Mouse (Mus musculus) olfactory bulb, adult 2 months (tissue): Measurements from ENCODE around the gene Nbea.

Experiments used
- CTCF ChIP-seq: fragments of 200-500 bp; IDR thresholded peaks from 2 replicates; pipeline ENCODE4 v1.5.1; 2012; ENCODE audit warnings: low read depth, mild to moderate bottlenecking, low read length, moderate library complexity; ENCODE audit not compliant: insufficient read depth
- POLR2A ChIP-seq: fragments of 200-500 bp; IDR thresholded peaks from 2 replicates; pipeline ENCODE4 v1.6.1; 2012; ENCODE audit warnings: mild to moderate bottlenecking, low read depth, low read length, moderate library complexity; ENCODE audit not compliant: insufficient read depth

DNA sequence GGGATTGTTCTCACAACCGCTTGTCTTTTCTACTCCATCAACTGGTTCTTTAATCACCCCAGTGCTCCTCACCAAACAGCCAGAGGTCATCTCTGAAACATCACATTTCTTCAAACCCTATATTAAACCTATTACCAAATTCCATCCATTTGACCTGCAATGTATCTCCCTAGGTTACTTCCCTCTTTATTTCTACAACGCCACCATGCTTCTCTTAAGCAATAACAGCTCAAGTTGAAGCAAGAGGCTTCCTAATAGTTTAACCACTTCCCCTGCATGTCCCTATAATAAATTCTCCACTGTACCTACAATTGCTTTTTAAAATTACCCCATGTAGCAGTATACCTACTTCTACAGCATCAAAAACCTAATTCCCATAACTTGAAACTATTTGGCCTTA, 205.1 kb downstream of the Nbea start:
- TF ChIP-seq POLR2A (no peak), CTCF (no peak)
